Mouse (Mus musculus) heart, adult 2 months (tissue): Measurements from ENCODE around the gene Camta1. TPM values are rescaled to one million over a fixed set of nuclear protein-coding genes. Genes with fewer than 3 reads are reported as not detected.

ENCODE experiments used
- DNase-seq, 2 experiments: peaks; one replicate each; pipeline ENCODE4 v3.0.0; 2021
- H3K27ac ChIP-seq: fragments of 200-600 bp; 2 replicates; pipeline ENCODE4 v1.8.1; 2022
- H3K27me3 ChIP-seq: fragments of 200-500 bp; 2 replicates; pipeline ENCODE4 v1.6.1; 2012; ENCODE audit warnings: mild to moderate bottlenecking, low read length, inconsistent platforms, mixed read lengths; ENCODE audit not compliant: control insufficient read depth, insufficient read depth
- H3K36me3 ChIP-seq: fragments of 200-500 bp; 2 replicates; pipeline ENCODE4 v1.6.1; 2012; ENCODE audit warnings: low read length, inconsistent platforms; ENCODE audit not compliant: control insufficient read depth, insufficient read depth
- H3K4me1 ChIP-seq: fragments of 200-500 bp; 2 replicates; pipeline ENCODE4 v1.6.1; 2011; ENCODE audit warnings: low read length; ENCODE audit not compliant: control insufficient read depth, insufficient read depth
- H3K4me3 ChIP-seq: fragments of 200-600 bp; 2 replicates; pipeline ENCODE4 v1.8.1; 2022
- H3K79me2 ChIP-seq: fragments of 200-500 bp; replicated peaks from 2 replicates; pipeline ENCODE4 v1.6.1; 2012; ENCODE audit warnings: mild to moderate bottlenecking, inconsistent platforms, low read length, moderate library complexity, mixed read lengths; ENCODE audit not compliant: control insufficient read depth, insufficient read depth
- H3K9ac ChIP-seq: fragments of 200-500 bp; 2 replicates; pipeline ENCODE4 v1.6.1; 2012; ENCODE audit warnings: low read depth, mild to moderate bottlenecking, control low read depth, inconsistent platforms, low read length, mixed read lengths
- CTCF ChIP-seq: fragments of 200-600 bp; IDR thresholded peaks from 2 replicates; pipeline ENCODE4 v1.8.1; 2022; ENCODE audit warnings: antibody characterized with exemption, mild to moderate bottlenecking, moderate library complexity
- EP300 ChIP-seq: fragments of 200-500 bp; IDR thresholded peaks from 2 replicates; pipeline ENCODE4 v1.6.1; 2011; ENCODE audit warnings: low read depth, low read length, control low read depth; ENCODE audit not compliant: insufficient read depth
- POLR2A ChIP-seq: fragments of 200-500 bp; IDR thresholded peaks from 2 replicates; pipeline ENCODE4 v1.6.1; 2011; ENCODE audit warnings: mild to moderate bottlenecking, low read depth, low read length, control low read depth; ENCODE audit not compliant: insufficient read depth
- WGBS: fragments of 180-500 bp; shearing (Covaris S2); methylation state at CpG from one replicate; pipeline ENCODE4 v1.1.7; 2018; 5-methylcytosine and 5-hydroxymethylcytosine counted together
- intact Hi-C: fragments of 180-260 bp; cut with DNase I; formaldehyde crosslinking; loops from one replicate; pipeline ENCODE4 v1.15.1; 2025
- polyA plus RNA-seq: library from polyadenylated mRNA; depleted of rRNA; stranded (reverse); fragments of >200 nt; gene quantifications from 2 replicates; pipeline ENCODE4 v1.2.3, GENCODE M21; 2012
- total RNA-seq, 2 experiments: library from RNA; stranded (reverse); gene quantifications; 2 replicates each; pipeline ENCODE4 v1.2.3; 2021

Camta1 gene
- total and polyA plus RNA-seq, 3 experiments, result 39.4 to 234 (median 208) TPM

DNA sequence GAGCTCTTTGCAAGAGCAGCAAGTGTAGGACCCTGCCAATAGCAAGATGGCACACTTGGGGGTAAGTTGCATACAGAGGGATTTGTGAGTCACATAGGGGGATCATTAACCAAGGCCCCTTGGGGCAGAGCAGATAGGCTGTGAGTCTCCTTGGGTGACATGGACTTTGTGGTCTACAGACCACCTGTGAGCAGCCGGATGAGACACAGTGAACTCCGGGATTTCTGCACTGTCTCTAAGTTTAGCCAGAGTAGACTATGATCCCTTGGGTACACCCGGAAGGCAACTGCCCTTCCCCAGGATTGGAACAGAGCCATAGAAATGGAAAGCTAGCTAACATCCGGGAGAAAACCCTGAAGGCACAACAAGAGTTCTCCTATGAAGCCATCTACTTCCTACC is 417.0 kb downstream of the Camta1 start:
- 73% methylated on average over 4 of the region's 4 CpGs for WGBS
- TF ChIP-seq EP300, result no peak
- no peak for TF ChIP-seq CTCF
- no peak for TF ChIP-seq POLR2A
- no peaks in the 10 kb centered on the region for H3K36me3 ChIP-seq
- no peaks in the 10 kb centered on the region; the same call in 1 of the 2 replicates for H3K4me1 ChIP-seq
- no peaks in the 10 kb centered on the region for H3K27me3 ChIP-seq
- H3K27ac ChIP-seq, result no peak overlapping the region
- intact Hi-C loops, result no loop called here
- no peak overlapping the region for H3K9ac ChIP-seq
- no peak for DNase-seq
- H3K79me2 ChIP-seq, result no peaks in the 10 kb centered on the region
- H3K4me3 ChIP-seq, result no peak overlapping the region

DNA sequence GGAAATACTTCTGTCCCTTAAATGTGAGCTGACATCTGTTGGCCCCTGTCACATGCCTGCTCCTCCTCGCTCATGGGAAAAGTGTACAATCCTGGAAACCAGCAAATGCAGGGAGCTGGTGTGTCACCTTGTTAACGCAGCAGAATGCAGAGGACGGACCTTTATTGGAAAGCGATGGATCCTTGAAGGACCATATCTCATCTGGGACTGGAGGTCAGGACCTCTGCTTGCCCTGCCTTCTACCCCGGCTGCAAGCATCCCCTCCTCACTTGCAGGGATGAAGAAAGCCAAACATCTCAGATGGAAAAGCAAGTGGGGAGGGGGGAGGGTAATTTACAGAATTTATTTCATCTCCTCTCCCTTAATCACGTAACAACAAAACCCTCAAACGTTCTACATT is 423.1 kb downstream of the Camta1 start:
- Histone ChIP-seq H3K4me3 (no peak overlapping the region), H3K4me1 (no peaks in the 10 kb centered on the region), H3K9ac (no peak overlapping the region), H3K36me3 (no peaks in the 10 kb centered on the region), H3K27ac (no peak overlapping the region), H3K79me2 (no peaks in the 10 kb centered on the region), H3K27me3 (no peaks in the 10 kb centered on the region)
- no peak for TF ChIP-seq POLR2A
- TF ChIP-seq EP300, result no peak
- no peak for TF ChIP-seq CTCF
- DNase-seq, result no peak
- 58% methylated on average over 7 of the region's 7 CpGs for WGBS
- intact Hi-C loops, result no loop called here

DNA sequence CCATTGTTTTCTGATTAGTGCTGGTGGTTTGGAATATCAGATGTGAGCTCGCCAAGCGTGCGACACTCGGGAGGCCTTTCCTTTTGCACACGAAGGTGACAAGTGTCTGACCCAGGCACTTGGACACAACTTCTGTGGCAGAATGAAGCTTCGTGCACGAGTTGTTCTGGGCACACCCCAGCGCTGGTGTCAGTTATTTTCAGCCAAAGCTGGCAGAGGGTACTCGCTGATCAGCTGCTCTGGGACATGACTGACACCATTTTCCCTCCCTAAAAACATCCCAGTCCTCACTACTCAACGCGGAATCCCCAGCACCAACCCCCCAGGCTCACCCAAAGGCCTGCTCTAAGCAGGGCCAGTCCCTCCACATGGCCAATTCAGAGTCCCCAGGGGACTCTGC is 423.8 kb downstream of the Camta1 start:
- H3K36me3 ChIP-seq, result no peaks in the 10 kb centered on the region
- peak; percentile 20 to 39 for DNase-seq
- H3K4me3 ChIP-seq, result no peak overlapping the region
- H3K79me2 ChIP-seq, result no peaks in the 10 kb centered on the region
- H3K4me1 ChIP-seq, result no peaks in the 10 kb centered on the region
- TF ChIP-seq CTCF, result no peak
- peak; percentile 48; the same call in 1 of the 2 replicates for TF ChIP-seq EP300
- H3K27me3 ChIP-seq, result no peaks in the 10 kb centered on the region
- H3K9ac ChIP-seq, result no peak overlapping the region
- intact Hi-C loops, result no loop called here
- no peak overlapping the region for H3K27ac ChIP-seq
- 53% methylated on average over 11 of the region's 11 CpGs for WGBS

- no peak for DNase-seq
- Histone ChIP-seq H3K4me1 (no peaks in the 10 kb centered on the region), H3K4me3 (no peak overlapping the region), H3K27me3 (no peaks in the 10 kb centered on the region), H3K27ac (no peak overlapping the region), H3K9ac (no peak overlapping the region), H3K79me2 (no peaks in the 10 kb centered on the region), H3K36me3 (no peaks in the 10 kb centered on the region)
- WGBS, result 78% methylated on average over 3 of the region's 3 CpGs
- TF ChIP-seq POLR2A, result no peak
- TF ChIP-seq CTCF, result peak; percentile 35
- no peak for TF ChIP-seq EP300
- intact Hi-C loops, result no loop called here
These were observed 436.5 kb downstream of the Camta1 start for GRCm38 (mm10) chr4:151425133-151425532.

DNA sequence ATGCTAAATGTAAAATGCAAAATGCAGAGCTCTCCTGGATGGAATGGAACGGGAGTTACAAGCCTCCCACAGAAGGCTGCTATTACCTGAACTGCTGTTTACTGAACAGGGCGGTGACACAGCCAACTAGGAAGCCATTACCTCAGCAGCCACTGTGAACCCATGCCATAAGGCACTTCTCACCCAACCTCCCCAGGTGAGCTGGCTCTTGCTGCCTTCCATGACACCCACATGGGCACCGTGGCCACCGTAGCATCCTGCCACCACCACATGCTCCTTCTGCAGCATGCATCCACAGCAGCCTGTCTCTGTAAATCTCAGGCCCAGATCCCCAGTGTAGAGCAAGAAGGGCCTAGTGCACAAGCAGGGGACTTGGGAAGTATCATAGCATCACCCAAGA is 438.8 kb downstream of the Camta1 start:
- WGBS, result 83% methylated on average over 4 of the region's 4 CpGs
- intact Hi-C loops, result no loop called here

DNA sequence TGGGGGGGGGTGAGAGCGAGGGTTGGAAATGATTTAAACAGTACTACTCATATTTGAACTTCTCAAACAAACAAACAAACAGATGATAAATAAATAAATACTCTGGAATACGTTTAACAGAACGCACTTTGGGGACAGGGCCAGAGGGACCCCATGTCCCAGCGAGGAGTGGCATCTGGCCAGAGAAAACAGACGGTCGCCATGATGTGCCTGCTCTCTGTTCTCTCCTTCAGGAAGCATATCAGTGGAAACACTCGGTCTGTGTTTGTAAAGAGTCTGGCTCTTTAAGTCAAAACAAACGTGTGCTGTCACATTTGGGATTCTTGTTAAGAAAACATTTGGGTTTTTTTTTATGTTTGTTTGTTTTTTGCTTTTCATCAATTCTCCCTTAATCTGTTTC is 439.3 kb downstream of the Camta1 start:
- Histone ChIP-seq H3K27me3 (no peaks in the 10 kb centered on the region), H3K4me3 (no peak overlapping the region), H3K79me2 (no peaks in the 10 kb centered on the region), H3K4me1 (no peaks in the 10 kb centered on the region), H3K36me3 (no peaks in the 10 kb centered on the region), H3K27ac (no peak overlapping the region), H3K9ac (no peak overlapping the region)
- 32% methylated on average over 8 of the region's 8 CpGs for WGBS
- intact Hi-C loops, result no loop called here
- DNase-seq, result no peak
- no peak for TF ChIP-seq CTCF
- TF ChIP-seq POLR2A, result no peak
- TF ChIP-seq EP300, result no peak

More for the DNA sequence above, 438.8 kb downstream of the Camta1 start:
- DNase-seq, result no peak
- Histone ChIP-seq H3K4me1 (no peaks in the 10 kb centered on the region), H3K27ac (no peak overlapping the region), H3K27me3 (no peaks in the 10 kb centered on the region), H3K36me3 (no peaks in the 10 kb centered on the region), H3K9ac (no peak overlapping the region), H3K79me2 (no peaks in the 10 kb centered on the region), H3K4me3 (no peak overlapping the region)
- TF ChIP-seq EP300 (no peak), POLR2A (no peak), CTCF (no peak)

DNA sequence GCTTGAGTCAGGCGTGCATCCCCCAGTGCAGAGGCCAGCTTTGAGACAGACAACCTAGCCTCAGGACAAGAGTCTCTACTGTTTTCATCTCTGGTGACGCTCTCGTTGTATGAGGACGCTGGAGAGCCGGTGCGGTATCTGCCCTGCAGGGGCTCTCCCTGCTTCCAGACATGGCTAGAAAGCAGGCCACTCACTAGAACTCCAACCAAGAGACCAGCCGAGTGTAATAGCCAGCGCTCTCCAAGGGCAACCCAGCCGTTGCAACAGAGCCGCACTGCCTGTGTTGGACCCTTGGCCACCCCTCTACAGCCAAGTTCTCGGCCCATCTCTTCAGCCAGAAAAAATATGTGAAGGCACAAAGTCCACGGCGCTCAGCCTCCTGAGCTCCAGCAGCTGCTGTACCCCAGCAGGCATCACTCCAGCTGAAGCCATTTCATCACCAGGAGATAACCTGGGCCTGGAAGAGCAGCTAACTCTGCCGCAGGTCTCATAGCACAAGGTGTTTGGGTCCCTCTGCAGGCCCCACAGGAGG is 443.3 kb downstream of the Camta1 start:
- H3K27me3 ChIP-seq, result no peaks in the 10 kb centered on the region
- intact Hi-C loops, result no loop called here
- no peaks in the 10 kb centered on the region for H3K4me1 ChIP-seq
- DNase-seq, result no peak
- H3K27ac ChIP-seq, result no peak overlapping the region
- no peak for TF ChIP-seq POLR2A
- no peak for TF ChIP-seq EP300
- no peak for TF ChIP-seq CTCF
- 80% methylated on average over 14 of the region's 14 CpGs for WGBS
- no peak overlapping the region for H3K9ac ChIP-seq
- H3K36me3 ChIP-seq, result no peaks in the 10 kb centered on the region
- H3K79me2 ChIP-seq, result no peaks in the 10 kb centered on the region
- H3K4me3 ChIP-seq, result no peak overlapping the region
